8 mouse cellular contexts compared by ENCODE assay signal in the genomic region with DNA sequence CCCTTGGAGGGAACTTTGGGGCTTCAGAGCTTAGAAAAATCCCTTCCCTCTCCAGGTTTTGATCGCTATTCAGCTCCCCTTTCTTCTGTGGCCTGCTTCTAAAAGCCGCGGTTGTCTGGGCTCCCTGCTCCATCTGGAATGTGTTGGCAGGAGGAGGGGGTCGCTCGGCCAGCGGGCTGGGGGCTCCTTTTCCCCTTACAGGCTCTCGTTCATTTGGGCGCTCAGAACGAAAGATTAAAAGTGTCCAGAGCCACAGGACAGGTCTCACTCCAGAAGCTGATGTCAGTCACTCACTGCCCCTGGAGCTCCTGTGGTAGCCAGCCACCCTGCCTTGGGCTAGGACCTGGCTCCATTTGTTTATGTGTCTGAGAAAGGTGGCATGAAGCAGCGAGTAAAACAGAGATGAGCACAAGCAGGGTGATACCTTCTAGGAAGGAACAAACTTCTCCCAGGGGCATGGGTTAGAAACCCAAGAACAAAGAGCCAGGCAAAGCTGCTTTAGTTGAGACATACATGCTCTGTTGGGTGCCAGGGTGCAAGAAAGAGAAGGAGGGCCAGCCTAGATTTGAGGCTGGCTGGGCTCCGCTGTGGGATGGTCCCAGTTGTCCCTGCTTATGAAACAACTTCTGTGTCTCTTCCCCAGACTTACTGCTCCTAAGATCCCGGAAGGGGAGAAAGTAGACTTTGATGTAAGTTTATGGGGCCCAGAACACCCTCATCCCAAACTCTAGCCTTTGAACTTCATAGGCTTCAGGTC. TPM values are rescaled to one million over a fixed set of nuclear protein-coding genes. Genes with fewer than 3 reads are reported as not detected.
DNase-seq lines count a peak whose midpoint lies in the region; ATAC-seq and TF ChIP-seq lines count a peak whose summit lies in the region.

No protein-coding gene starts in this region.

- no peaks in the 10 kb centered on the region for H3K9me3 ChIP-seq in liver, embryonic 11.5 days (ENCODE audit: control insufficient read depth, low read length)
- no peaks in the 10 kb centered on the region for H3K9me3 ChIP-seq in liver, postnatal 0 days (ENCODE audit: low read length)
- H3K9me3 ChIP-seq in forebrain, embryonic 12.5 days = no peaks in the 10 kb centered on the region
- no peaks in the 10 kb centered on the region for H3K9me3 ChIP-seq in limb, embryonic 13.5 days
- no peaks in the 10 kb centered on the region for H3K9me3 ChIP-seq in stomach, embryonic 14.5 days (ENCODE audit: control insufficient read depth, low read depth, low read length)

- no peak overlapping the region for H3K4me3 ChIP-seq in liver, embryonic 11.5 days (ENCODE audit: low read depth, low read length)
- H3K4me3 ChIP-seq in liver, postnatal 0 days (ENCODE audit: low read depth, low read length) = no peak overlapping the region
- no peak overlapping the region for H3K4me3 ChIP-seq in forebrain, embryonic 12.5 days (replicated peaks)
- H3K4me3 ChIP-seq in limb, embryonic 13.5 days = no peak overlapping the region
- no peak overlapping the region for H3K4me3 ChIP-seq in stomach, embryonic 14.5 days (ENCODE audit: low read depth, low read length)
- H3K4me3 ChIP-seq in thymus, adult 2 months (ENCODE audit: control insufficient read depth, insufficient read depth, low read length) = no peak overlapping the region

- no peak for TF ChIP-seq POLR2A in thymus, adult 2 months (IDR thresholded peaks at IDR 0.05; ENCODE audit: control insufficient read depth, extremely low read depth, insufficient read depth, low read length, poor library complexity)

- 40% methylated on average over 12 of the region's 12 CpGs for WGBS in liver, embryonic 11.5 days
- 49% methylated on average over 12 of the region's 12 CpGs for WGBS in liver, postnatal 0 days (ENCODE audit: insufficient replicate concordance)
- 15% methylated on average over 12 of the region's 12 CpGs for WGBS in forebrain, embryonic 12.5 days
- 10% methylated on average over 12 of the region's 12 CpGs for WGBS in limb, embryonic 13.5 days
- 14% methylated on average over 12 of the region's 12 CpGs for WGBS in stomach, embryonic 14.5 days
- WGBS in thymus, adult 2 months = 85% methylated on average over 12 of the region's 12 CpGs

- no peak overlapping the region for H3K9ac ChIP-seq in liver, embryonic 11.5 days (ENCODE audit: low read depth, low read length)
- H3K9ac ChIP-seq in liver, postnatal 0 days (replicated peaks) = no peak overlapping the region
- no peak overlapping the region; the same call in 1 of the 2 replicates for H3K9ac ChIP-seq in forebrain, embryonic 12.5 days
- H3K9ac ChIP-seq in limb, embryonic 13.5 days = peak overlapping the region; percentile 27; the same call in 1 of the 2 replicates
- no peak overlapping the region; the same call in 1 of the 2 replicates for H3K9ac ChIP-seq in stomach, embryonic 14.5 days (replicated peaks; ENCODE audit: low read depth, low read length)

- DNase-seq in liver, embryonic 11.5 days (ENCODE audit: low spot score) = no peak
- no peak for DNase-seq in liver, postnatal 0 days
- no peak for DNase-seq in cerebellum, adult 8-10 months
- DNase-seq in adrenal gland, adult 18-20 months (ENCODE audit: low spot score in 2 of 2) = no peak
- DNase-seq in thymus, adult 2 months = no peak

- no peaks in the 10 kb centered on the region for H3K27me3 ChIP-seq in liver, embryonic 11.5 days (replicated peaks; ENCODE audit: control insufficient read depth, insufficient read depth, low read length)
- no peaks in the 10 kb centered on the region for H3K27me3 ChIP-seq in liver, postnatal 0 days (ENCODE audit: insufficient read depth, low read length)
- no peaks in the 10 kb centered on the region for H3K27me3 ChIP-seq in forebrain, embryonic 12.5 days
- no peaks in the 10 kb centered on the region for H3K27me3 ChIP-seq in limb, embryonic 13.5 days
- no peaks in the 10 kb centered on the region for H3K27me3 ChIP-seq in stomach, embryonic 14.5 days (ENCODE audit: control insufficient read depth, insufficient read depth, low read length)
- H3K27me3 ChIP-seq in thymus, adult 2 months (ENCODE audit: control insufficient read depth, insufficient read depth, low read length) = no peaks in the 10 kb centered on the region

- no peaks in the 10 kb centered on the region for H3K36me3 ChIP-seq in liver, embryonic 11.5 days (ENCODE audit: control insufficient read depth, insufficient read depth, low read length)
- no peaks in the 10 kb centered on the region for H3K36me3 ChIP-seq in liver, postnatal 0 days (replicated peaks; ENCODE audit: insufficient read depth, low read length)
- H3K36me3 ChIP-seq in forebrain, embryonic 12.5 days (replicated peaks) = no peaks in the 10 kb centered on the region
- no peaks in the 10 kb centered on the region for H3K36me3 ChIP-seq in limb, embryonic 13.5 days
- H3K36me3 ChIP-seq in stomach, embryonic 14.5 days (ENCODE audit: control insufficient read depth, insufficient read depth, low read length) = no peaks in the 10 kb centered on the region
- no peaks in the 10 kb centered on the region for H3K36me3 ChIP-seq in thymus, adult 2 months (ENCODE audit: control insufficient read depth, insufficient read depth, low read length)

- TF ChIP-seq CTCF in liver, postnatal 0 days (IDR thresholded peaks at IDR 0.05; ENCODE audit: low read depth) = no peak
- TF ChIP-seq CTCF in thymus, adult 2 months (IDR thresholded peaks at IDR 0.05; ENCODE audit: borderline replicate concordance, control insufficient read depth, extremely low read depth, insufficient read depth, low read length, poor library complexity) = no peak

- H3K27ac ChIP-seq in liver, embryonic 11.5 days (ENCODE audit: low read depth, low read length) = peak overlapping the region; percentile 57
- no peak overlapping the region for H3K27ac ChIP-seq in liver, postnatal 0 days (ENCODE audit: low read depth)
- H3K27ac ChIP-seq in forebrain, embryonic 12.5 days = peak overlapping the region; percentile 76
- peak overlapping the region; percentile 97 for H3K27ac ChIP-seq in limb, embryonic 13.5 days
- peak overlapping the region; percentile 98 for H3K27ac ChIP-seq in stomach, embryonic 14.5 days (ENCODE audit: low read length)
- H3K27ac ChIP-seq in thymus, adult 2 months (ENCODE audit: control insufficient read depth, insufficient read depth, low read length) = no peak overlapping the region

- no peak for TF ChIP-seq EP300 in liver, postnatal 0 days (IDR thresholded peaks at IDR 0.05; ENCODE audit: low read depth)

- H3K4me2 ChIP-seq in liver, embryonic 11.5 days = no peak overlapping the region
- H3K4me2 ChIP-seq in liver, postnatal 0 days (ENCODE audit: low read depth, low read length) = no peak overlapping the region
- H3K4me2 ChIP-seq in forebrain, embryonic 12.5 days = peak overlapping the region; percentile 22
- H3K4me2 ChIP-seq in limb, embryonic 13.5 days (replicated peaks) = peak overlapping the region; percentile 17; the same call in 1 of the 2 replicates
- no peak overlapping the region for H3K4me2 ChIP-seq in stomach, embryonic 14.5 days (replicated peaks; ENCODE audit: low read depth, low read length)

- ATAC-seq in liver, embryonic 11.5 days (replicated peaks; ENCODE audit: low FRiP score) = no peak
- no peak for ATAC-seq in liver, postnatal 0 days
- no peak for ATAC-seq in forebrain, embryonic 12.5 days (ENCODE audit: low FRiP score)
- ATAC-seq in limb, embryonic 13.5 days (ENCODE audit: low FRiP score, low read depth) = peak; percentile 31; the same call in 1 of the 2 replicates
- ATAC-seq in stomach, embryonic 14.5 days (ENCODE audit: insufficient number of reproducible peaks, insufficient read depth, low FRiP score, low read depth) = peak; percentile 25; the same call in 1 of the 2 replicates

- H3K4me1 ChIP-seq in liver, embryonic 11.5 days (replicated peaks; ENCODE audit: control insufficient read depth, insufficient read depth, low read length) = peaks cover 12% of the 10 kb centered on the region
- H3K4me1 ChIP-seq in liver, postnatal 0 days (ENCODE audit: insufficient read depth) = no peaks in the 10 kb centered on the region; the same call in 1 of the 2 replicates
- H3K4me1 ChIP-seq in forebrain, embryonic 12.5 days = peaks cover 28% of the 10 kb centered on the region
- H3K4me1 ChIP-seq in limb, embryonic 13.5 days = peaks cover 66% of the 10 kb centered on the region
- H3K4me1 ChIP-seq in stomach, embryonic 14.5 days (ENCODE audit: control insufficient read depth, insufficient read depth, low read length) = peaks cover 30% of the 10 kb centered on the region
- no peaks in the 10 kb centered on the region for H3K4me1 ChIP-seq in thymus, adult 2 months (replicated peaks; ENCODE audit: control insufficient read depth, insufficient read depth, low read length)

RNA-seq across cellular contexts. Expression of a gene that starts 11.6 kb away (rescaled TPM):
- polyA plus RNA-seq in liver, embryonic 11.5 days (2014; fragmentation: Nextera tagmentation; extraction: Ambion mirVana) = 1.5 and 2.4 TPM in 2 replicates
- polyA plus RNA-seq in liver, postnatal 0 days (2015; fragmentation: Nextera tagmentation; extraction: Ambion mirVana) = 3.6 and 72.5 TPM in 2 replicates
- 0.78 TPM in 1 of 2 replicates, not detected in the other for polyA plus RNA-seq in forebrain, embryonic 12.5 days (2016; fragmentation: Nextera tagmentation; extraction: Ambion mirVana)
- 60.9 and 62.3 TPM in 2 replicates for polyA plus RNA-seq in limb, embryonic 13.5 days (2015; fragmentation: Nextera tagmentation; extraction: Ambion mirVana)
- polyA plus RNA-seq in stomach, embryonic 14.5 days (2014; fragmentation: Nextera tagmentation; extraction: Ambion mirVana) = 2.2 and 2.6 TPM in 2 replicates
- 10 to 100 TPM in 1 of 2 experiments, under 1 TPM in 1; 0.83 to 16.2 TPM for total RNA-seq in adrenal gland, adult 18-20 months (2021)
- polyA plus RNA-seq in thymus, adult 2 months (2012; rRNA removed) = 1.1 and 2.2 TPM in 2 replicates

RNA-seq across cellular contexts. Expression of a gene that starts 22.3 kb away (rescaled TPM):
- 20.8 and 22.2 TPM in 2 replicates for polyA plus RNA-seq in liver, embryonic 11.5 days (2014; fragmentation: Nextera tagmentation; extraction: Ambion mirVana)
- polyA plus RNA-seq in liver, postnatal 0 days (2015; fragmentation: Nextera tagmentation; extraction: Ambion mirVana) = 18.7 and 19.3 TPM in 2 replicates
- polyA plus RNA-seq in forebrain, embryonic 12.5 days (2016; fragmentation: Nextera tagmentation; extraction: Ambion mirVana) = 10.8 and 15.9 TPM in 2 replicates
- 27.3 and 35.1 TPM in 2 replicates for polyA plus RNA-seq in limb, embryonic 13.5 days (2015; fragmentation: Nextera tagmentation; extraction: Ambion mirVana)
- polyA plus RNA-seq in stomach, embryonic 14.5 days (2014; fragmentation: Nextera tagmentation; extraction: Ambion mirVana) = 32.6 and 35.6 TPM in 2 replicates
- total RNA-seq in adrenal gland, adult 18-20 months (2021) = 1 to 10 TPM; 2.9 to 3.0 TPM
- polyA plus RNA-seq in thymus, adult 2 months (2012; rRNA removed) = 16.7 and 21.3 TPM in 2 replicates

RNA-seq across cellular contexts. Expression of a gene that starts 49.6 kb away (rescaled TPM):
- polyA plus RNA-seq in liver, embryonic 11.5 days (2014; fragmentation: Nextera tagmentation; extraction: Ambion mirVana) = 19.2 and 20.7 TPM in 2 replicates
- 31.5 and 33.6 TPM in 2 replicates for polyA plus RNA-seq in liver, postnatal 0 days (2015; fragmentation: Nextera tagmentation; extraction: Ambion mirVana)
- polyA plus RNA-seq in forebrain, embryonic 12.5 days (2016; fragmentation: Nextera tagmentation; extraction: Ambion mirVana) = 5.4 and 6.3 TPM in 2 replicates
- 46.3 and 49.8 TPM in 2 replicates for polyA plus RNA-seq in limb, embryonic 13.5 days (2015; fragmentation: Nextera tagmentation; extraction: Ambion mirVana)
- polyA plus RNA-seq in stomach, embryonic 14.5 days (2014; fragmentation: Nextera tagmentation; extraction: Ambion mirVana) = 194 and 211 TPM in 2 replicates
- 10 to 100 TPM; 17.0 to 24.2 TPM for total RNA-seq in adrenal gland, adult 18-20 months (2021)
- 507 and 626 TPM in 2 replicates for polyA plus RNA-seq in thymus, adult 2 months (2012; rRNA removed)

Comparison
In these comparisons a context has a peak if more than half of its experiments do, and no peak if none do; other contexts are left out.
1. H3K27ac ChIP-seq: peak in liver, embryonic 11.5 days (single experiment), forebrain, embryonic 12.5 days (single experiment), limb, embryonic 13.5 days (single experiment) and stomach, embryonic 14.5 days (single experiment); none in liver, postnatal 0 days (single experiment) and thymus, adult 2 months (single experiment).
2. ATAC-seq: peak in limb, embryonic 13.5 days (single experiment) and stomach, embryonic 14.5 days (single experiment); none in liver, embryonic 11.5 days (single experiment), liver, postnatal 0 days (single experiment) and forebrain, embryonic 12.5 days (single experiment).
3. H3K4me2 ChIP-seq: peak in forebrain, embryonic 12.5 days (single experiment) and limb, embryonic 13.5 days (single experiment); none in liver, embryonic 11.5 days (single experiment), liver, postnatal 0 days (single experiment) and stomach, embryonic 14.5 days (single experiment).